Comparison of ENCODE assay signal across 15 mouse cellular contexts in genomic region chr6:99624542-99624941, GRCm38 (mm10).
"Had no signal": no experiment of that assay in that cellular context is flagged by ENCODE, and none has a peak within 500 bp of the region (broad histone marks: within the 10 kb centered on the region; RNA-seq: fewer than 3 reads in every experiment).

No protein-coding gene starts in this region.

- H3K27me3 ChIP-seq: stomach, embryonic 15.5 days had no signal

- H3K4me1 ChIP-seq: stomach, embryonic 15.5 days had no signal

- H3K9me3 ChIP-seq: neural tube, embryonic 15.5 days; stomach, embryonic 15.5 days had no signal

- H3K9ac ChIP-seq: neural tube, embryonic 15.5 days; stomach, embryonic 15.5 days had no signal

- DNase-seq: retina, postnatal 1 day; right cerebral cortex, adult 18-20 months; right cerebral cortex, postnatal 14 days; right cerebral cortex, postnatal 25 days; right cerebral cortex, postnatal 4 days; spleen, adult 18-20 months; thymus, adult 18-20 months; thymus, adult 2 months; thymus, postnatal 14 days; thymus, postnatal 25 days; thymus, postnatal 36 days; thymus, postnatal 4 days had no signal

- H3K36me3 ChIP-seq: neural tube, embryonic 15.5 days; stomach, embryonic 15.5 days had no signal

- H3K4me3 ChIP-seq: neural tube, embryonic 15.5 days; stomach, embryonic 15.5 days had no signal

- H3K4me2 ChIP-seq: neural tube, embryonic 15.5 days; stomach, embryonic 15.5 days had no signal

- H3K27ac ChIP-seq: neural tube, embryonic 15.5 days; stomach, embryonic 15.5 days; stomach, postnatal 0 days had no signal
